Mouse (Mus musculus): ENCODE results near the gene Ptprz1.
"Not testable (repeated sequence)": the region's sequence is repeated elsewhere in the genome, so short reads cannot be mapped to it uniquely, and the experiment has no call there.

DNA sequence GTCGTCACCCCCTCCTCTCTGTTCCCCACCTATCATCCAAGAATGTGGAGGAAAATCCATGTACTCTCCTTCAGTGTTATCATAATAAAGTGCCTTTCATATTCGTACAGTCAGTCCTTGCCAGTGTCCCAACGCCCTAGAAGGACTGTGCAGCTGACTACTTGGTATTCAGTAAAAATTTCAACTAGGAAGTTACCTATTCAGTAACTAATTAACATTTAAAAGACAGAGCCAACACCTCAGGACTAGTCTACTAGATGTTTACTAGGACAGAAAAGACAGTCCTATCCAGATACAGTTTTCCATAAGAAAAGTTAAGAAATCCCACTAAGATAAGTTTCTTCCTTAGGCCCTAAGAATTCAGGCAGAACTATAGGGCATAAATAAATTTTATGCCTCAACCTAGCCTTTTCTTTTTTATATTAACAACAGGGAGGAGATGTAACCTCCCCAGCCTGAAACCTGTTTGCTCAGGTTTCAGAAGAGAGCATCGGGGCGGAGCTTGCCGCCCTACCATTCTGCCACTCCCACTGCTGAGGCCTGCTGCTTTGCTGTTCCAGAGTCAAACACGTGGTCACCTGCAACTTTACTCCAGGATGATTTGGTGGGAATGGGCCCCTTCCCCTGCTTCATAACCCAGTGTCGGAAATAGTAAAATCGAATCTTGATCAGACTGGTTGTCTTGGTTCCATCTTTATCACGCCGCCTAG lies 215.2 kb downstream of the Ptprz1 start:
- not testable (repeated sequence) for TF ChIP-seq CTCF (IDR thresholded peaks at IDR 0.05; ENCODE audit: borderline replicate concordance, control insufficient read depth, extremely low read depth, insufficient read depth, low read length, poor library complexity); POLR2A (IDR thresholded peaks at IDR 0.05; ENCODE audit: control insufficient read depth, extremely low read depth, insufficient read depth, low read length, poor library complexity)
